Mouse (Mus musculus) monocyte, adult 5-6 weeks (primary cell): ENCODE results near the gene Shisa7. TPM values are rescaled to one million over a fixed set of nuclear protein-coding genes. Genes with fewer than 3 reads are reported as not detected.
A peak's percentile ranks its signal among the peaks of the same experiment; 100 is the strongest.
"Not testable (repeated sequence)": the region's sequence is repeated elsewhere in the genome, so short reads cannot be mapped to it uniquely, and the experiment has no call there.

Source experiments
- ATAC-seq: fragments of 153-309, 156-312 bp; replicated peaks from 2 replicates; pipeline ENCODE4 v1.8.0; 2017; ENCODE audit warnings: mild to moderate bottlenecking; ENCODE audit not compliant: low TSS enrichment, insufficient number of reproducible peaks, severe bottlenecking, poor library complexity, low FRiP score
- total RNA-seq: library from RNA; stranded (forward); fragments of 200-1000, 200-491, 200-594 nt; gene quantifications from 3 replicates; pipeline ENCODE4 v1.2.3, GENCODE M21; 2017

The Shisa7 gene
- total RNA-seq, 1 experiment from 2014 or later, result not detected

- ATAC-seq, result no peak
Measured at GRCm38 (mm10) chr7:4811842-4812302, 32.6 kb downstream of the Shisa7 start.

- ATAC-seq, result not testable (repeated sequence)
Measured at GRCm38 (mm10) chr7:4811131-4811530, 33.4 kb downstream of the Shisa7 start.

GRCm38 (mm10) chr7:4806716-4807115 lies 37.8 kb downstream of the Shisa7 start:
- ATAC-seq, result peak; percentile 48; the same call in 1 of the 2 replicates

GRCm38 (mm10) chr7:4802247-4802646 lies 42.2 kb downstream of the Shisa7 start:
- no peak for ATAC-seq

GRCm38 (mm10) chr7:4795767-4796433 lies 48.6 kb downstream of the Shisa7 start:
- no peak for ATAC-seq

- no peak for ATAC-seq
Measured at GRCm38 (mm10) chr7:4794631-4795168, 49.8 kb downstream of the Shisa7 start.

- ATAC-seq, result no peak
Measured at GRCm38 (mm10) chr7:4793674-4794073, 50.8 kb downstream of the Shisa7 start.

GRCm38 (mm10) chr7:4793248-4793647 lies 51.2 kb downstream of the Shisa7 start:
- ATAC-seq, result not testable (repeated sequence)

GRCm38 (mm10) chr7:4792278-4793212 lies 52.0 kb downstream of the Shisa7 start, which contains the start of gene Rpl28:
TSS of gene Rpl28 (plus strand) at chr7:4792874.
- ATAC-seq, result peak; percentile 94

GRCm38 (mm10) chr7:4789436-4789935 lies 55.0 kb downstream of the Shisa7 start, which contains the start of gene Tmem238:
TSS of gene Tmem238 (minus strand) at chr7:4789656.
- no peak for ATAC-seq

GRCm38 (mm10) chr7:4788499-4789435 lies 55.7 kb downstream of the Shisa7 start:
- no peak for ATAC-seq

- ATAC-seq, result 0 out of 2 replicates have a peak, but pooled peaks have one; percentile 8
Measured at GRCm38 (mm10) chr7:4783667-4784268, 60.7 kb downstream of the Shisa7 start.

GRCm38 (mm10) chr7:4782759-4783158 lies 61.7 kb downstream of the Shisa7 start, which contains the start of the genes Il11 and Tmem190:
TSS of gene Il11 (minus strand) at chr7:4782859.
TSS of gene Tmem190 (plus strand) at chr7:4782937.
- ATAC-seq, result no peak

GRCm38 (mm10) chr7:4782130-4782529 lies 62.4 kb downstream of the Shisa7 start:
- peak; percentile 72 for ATAC-seq

- ATAC-seq, result no peak
Measured at GRCm38 (mm10) chr7:4779921-4780320, 64.6 kb downstream of the Shisa7 start.

- no peak for ATAC-seq
Measured at GRCm38 (mm10) chr7:4777851-4778637, 66.5 kb downstream of the Shisa7 start.
